ENCODE assay signal across 8 mouse cellular contexts in genomic region chr11:120633520-120634343, GRCm38 (mm10). TPM values are rescaled to one million over a fixed set of nuclear protein-coding genes. Genes with fewer than 3 reads are reported as not detected.
DNase-seq lines count a peak whose midpoint lies in the region; ATAC-seq and TF ChIP-seq lines count a peak whose summit lies in the region.

Gene Mafg, minus strand, starts transcription at chr11:120633600.

- no peaks in the 10 kb centered on the region for H3K27me3 ChIP-seq in forebrain, embryonic 10.5 days (ENCODE audit: poor library complexity, severe bottlenecking)
- H3K27me3 ChIP-seq in heart, embryonic 15.5 days: no peaks in the 10 kb centered on the region
- no peaks in the 10 kb centered on the region for H3K27me3 ChIP-seq in liver, embryonic 14.5 days (ENCODE audit: control insufficient read depth, insufficient read depth, low read length)
- H3K27me3 ChIP-seq in neural tube, embryonic 11.5 days (ENCODE audit: control insufficient read depth, insufficient read depth, low read length): no peaks in the 10 kb centered on the region
- no peaks in the 10 kb centered on the region for H3K27me3 ChIP-seq in stomach, postnatal 0 days (ENCODE audit: control insufficient read depth, insufficient read depth, low read length)

- peak within 1 kb of the TSS; percentile 97 for H3K27ac ChIP-seq in forebrain, embryonic 10.5 days
- peak within 1 kb of the TSS; percentile 86 for H3K27ac ChIP-seq in heart, embryonic 15.5 days
- peak within 1 kb of the TSS; percentile 99 for H3K27ac ChIP-seq in liver, embryonic 14.5 days
- H3K27ac ChIP-seq in neural tube, embryonic 11.5 days (ENCODE audit: low read depth, low read length): peak within 1 kb of the TSS; percentile 88
- H3K27ac ChIP-seq in stomach, postnatal 0 days (replicated peaks): peak within 1 kb of the TSS; percentile 97

- H3K4me1 ChIP-seq in forebrain, embryonic 10.5 days: peaks cover 69% of the 10 kb centered on the region
- H3K4me1 ChIP-seq in heart, embryonic 15.5 days (replicated peaks): peaks cover 44% of the 10 kb centered on the region
- H3K4me1 ChIP-seq in liver, embryonic 14.5 days (replicated peaks; ENCODE audit: control insufficient read depth in 2 of 2, insufficient read depth in 2 of 2, low read length in 1 of 2): peaks cover 33 to 39% of the 10 kb centered on the region in 2 experiments
- peaks cover 14% of the 10 kb centered on the region for H3K4me1 ChIP-seq in neural tube, embryonic 11.5 days (ENCODE audit: control insufficient read depth, insufficient read depth, low read length)
- H3K4me1 ChIP-seq in stomach, postnatal 0 days (replicated peaks; ENCODE audit: control insufficient read depth, insufficient read depth): peaks cover 8% of the 10 kb centered on the region

- no peak for TF ChIP-seq EP300 in liver, embryonic 14.5 days (IDR thresholded peaks at IDR 0.05; ENCODE audit: low read depth)
- no peak for TF ChIP-seq EP300 in stomach, postnatal 0 days (optimal IDR thresholded peaks at IDR 0.05)

- WGBS in forebrain, embryonic 10.5 days: 11% methylated on average over 58 of the region's 58 CpGs
- 10% methylated on average over 54 of the region's 58 CpGs for WGBS in heart, embryonic 15.5 days
- WGBS in liver, embryonic 14.5 days (ENCODE audit: insufficient replicate concordance): 10% methylated on average over 58 of the region's 58 CpGs
- 11% methylated on average over 56 of the region's 58 CpGs for WGBS in neural tube, embryonic 11.5 days
- WGBS in stomach, postnatal 0 days: 10% methylated on average over 58 of the region's 58 CpGs

- H3K9ac ChIP-seq in heart, embryonic 15.5 days: peak within 1 kb of the TSS; percentile 94
- peak within 1 kb of the TSS; percentile 99 for H3K9ac ChIP-seq in liver, embryonic 14.5 days (replicated peaks)
- peak within 1 kb of the TSS; percentile 89 for H3K9ac ChIP-seq in neural tube, embryonic 11.5 days (ENCODE audit: low read length)
- peak within 1 kb of the TSS; percentile 94 for H3K9ac ChIP-seq in stomach, postnatal 0 days (ENCODE audit: low read length)

- H3K9me3 ChIP-seq in forebrain, embryonic 10.5 days: no peaks in the 10 kb centered on the region
- H3K9me3 ChIP-seq in heart, embryonic 15.5 days (replicated peaks): no peaks in the 10 kb centered on the region
- H3K9me3 ChIP-seq in liver, embryonic 14.5 days (ENCODE audit: control insufficient read depth, low read length): no peaks in the 10 kb centered on the region
- no peaks in the 10 kb centered on the region for H3K9me3 ChIP-seq in neural tube, embryonic 11.5 days (ENCODE audit: control insufficient read depth, low read length)
- no peaks in the 10 kb centered on the region for H3K9me3 ChIP-seq in stomach, postnatal 0 days (ENCODE audit: control insufficient read depth, low read length)

- H3K36me3 ChIP-seq in forebrain, embryonic 10.5 days (replicated peaks): peaks cover 17% of the 10 kb centered on the region
- H3K36me3 ChIP-seq in heart, embryonic 15.5 days: peaks cover 5% of the 10 kb centered on the region; the same call in 1 of the 2 replicates
- H3K36me3 ChIP-seq in liver, embryonic 14.5 days (replicated peaks; ENCODE audit: control insufficient read depth, insufficient read depth, low read depth): peaks cover 6% of the 10 kb centered on the region
- peaks cover 5% of the 10 kb centered on the region for H3K36me3 ChIP-seq in neural tube, embryonic 11.5 days (ENCODE audit: control insufficient read depth, insufficient read depth, low read length)
- no peaks in the 10 kb centered on the region for H3K36me3 ChIP-seq in stomach, postnatal 0 days (ENCODE audit: control insufficient read depth, insufficient read depth, low read length)

- H3K4me3 ChIP-seq in forebrain, embryonic 10.5 days: peak within 1 kb of the TSS; percentile 96
- H3K4me3 ChIP-seq in heart, embryonic 15.5 days: peak within 1 kb of the TSS; percentile 95
- H3K4me3 ChIP-seq in liver, embryonic 14.5 days (ENCODE audit: insufficient read depth in 1 of 2, low read depth in 2 of 2, low read length in 2 of 2): peak within 1 kb of the TSS; percentile 64 to 89
- peak within 1 kb of the TSS; percentile 96 for H3K4me3 ChIP-seq in neural tube, embryonic 11.5 days (ENCODE audit: low read depth, low read length)
- peak within 1 kb of the TSS; percentile 89 for H3K4me3 ChIP-seq in stomach, postnatal 0 days (ENCODE audit: low read depth, low read length)

- peak; percentile 67 for ATAC-seq in CD4-positive, CD25-positive, alpha-beta regulatory T cell, adult 4 months
- ATAC-seq in heart, embryonic 15.5 days (replicated peaks; ENCODE audit: insufficient number of reproducible peaks, insufficient read depth, low FRiP score, low read depth): peak; percentile 88
- ATAC-seq in liver, embryonic 14.5 days (ENCODE audit: insufficient read depth): peak; percentile 76
- ATAC-seq in neural tube, embryonic 11.5 days (ENCODE audit: insufficient read depth, low FRiP score, low TSS enrichment): peak; percentile 87
- peak; percentile 83 for ATAC-seq in stomach, postnatal 0 days (ENCODE audit: low FRiP score, low TSS enrichment)

- peak within 1 kb of the TSS; percentile 94 for H3K4me2 ChIP-seq in heart, embryonic 15.5 days
- H3K4me2 ChIP-seq in liver, embryonic 14.5 days (ENCODE audit: low read depth): peak within 1 kb of the TSS; percentile 75
- H3K4me2 ChIP-seq in neural tube, embryonic 11.5 days (ENCODE audit: low read depth): peak within 1 kb of the TSS; percentile 96
- H3K4me2 ChIP-seq in stomach, postnatal 0 days (replicated peaks; ENCODE audit: low read depth): peak within 1 kb of the TSS; percentile 82

- TF ChIP-seq CTCF in liver, embryonic 14.5 days (IDR thresholded peaks at IDR 0.05; ENCODE audit: low read depth): no peak
- TF ChIP-seq CTCF in stomach, postnatal 0 days (IDR thresholded peaks at IDR 0.05; ENCODE audit: low read depth): no peak

- DNase-seq in c-Kit-negative CD71-positive TER-119-positive erythroid progenitor cells, embryonic 14.5 days (ENCODE audit: low read depth, low spot score): peak; percentile 91
- DNase-seq in forebrain, embryonic 10.5 days (ENCODE audit: extremely low spot score, low spot score): peak; percentile 94
- peak; percentile 97 for DNase-seq in kidney, postnatal 25 days
- peak; percentile 92 to 93 (median 93) for DNase-seq in liver, embryonic 14.5 days (ENCODE audit: low read depth in 3 of 3, low spot score in 3 of 3)
- peak; percentile 97 for DNase-seq in neural tube, embryonic 11.5 days (ENCODE audit: low spot score)
- DNase-seq in stomach, postnatal 0 days (ENCODE audit: low spot score): peak; percentile 97

RNA-seq across cellular contexts. Expression of gene Mafg, which starts in this region (rescaled TPM):
- polyA plus RNA-seq in CD4-positive, CD25-positive, alpha-beta regulatory T cell, adult 4 months (2017; shearing (Covaris generic)): 10 to 100 TPM; 11.3 to 16.0 TPM
- polyA plus RNA-seq in forebrain, embryonic 10.5 days (2016; fragmentation: Nextera tagmentation; extraction: Ambion mirVana): 20.2 and 22.7 TPM in 2 replicates
- 17.8 and 21.2 TPM in 2 replicates for polyA plus RNA-seq in heart, embryonic 15.5 days (2015; fragmentation: Nextera tagmentation; extraction: Ambion mirVana)
- 29.5 and 30.9 TPM in 2 replicates for polyA plus RNA-seq in liver, embryonic 14.5 days (2012; rRNA removed)
- 20.9 and 25.9 TPM in 2 replicates for polyA plus RNA-seq in liver, embryonic 14.5 days (2014; fragmentation: Nextera tagmentation; extraction: Ambion mirVana)
- 26.5 and 27.5 TPM in 2 replicates for polyA plus RNA-seq in neural tube, embryonic 11.5 days (2014; fragmentation: Nextera tagmentation; extraction: Ambion mirVana)
- polyA plus RNA-seq in stomach, postnatal 0 days (2015; fragmentation: Nextera tagmentation; extraction: Ambion mirVana): 21.0 and 21.3 TPM in 2 replicates

Comparison
In these comparisons a context has a peak if more than half of its experiments do, and no peak if none do; other contexts are left out.
1. Peak in every context shown above with its lines: DNase-seq, ATAC-seq, H3K4me3 ChIP-seq and H3K27ac ChIP-seq.